Mouse (Mus musculus) lung, embryonic 14.5 days (tissue): ENCODE results near the gene Resf1. TPM values are rescaled to one million over a fixed set of nuclear protein-coding genes. Genes with fewer than 3 reads are reported as not detected.
"Not testable (repeated sequence)": the region's sequence is repeated elsewhere in the genome, so short reads cannot be mapped to it uniquely, and the experiment has no call there.

ENCODE experiments used
- ATAC-seq: fragments of 200-750 bp; cut with Nextera tagmentation; 2 replicates; pipeline ENCODE4 v1.8.0; 2017; ENCODE audit warnings: mild to moderate bottlenecking, moderate TSS enrichment, moderate library complexity; ENCODE audit not compliant: insufficient read depth
- DNase-seq: peaks from one replicate; pipeline ENCODE4 v3.0.0-alpha.2; 2015
- H3K27ac ChIP-seq: fragments of 300-500 bp; sonication (generic); 2 replicates; pipeline ENCODE4 v1.5.1; 2014; ENCODE audit warnings: low read depth, mild to moderate bottlenecking, moderate library complexity
- H3K27me3 ChIP-seq: fragments of 300-500 bp; sonication (generic); 2 replicates; pipeline ENCODE4 v1.6.1; 2014; ENCODE audit warnings: low read length, control low read depth; ENCODE audit not compliant: insufficient read depth
- H3K36me3 ChIP-seq: fragments of 300-500 bp; sonication (generic); 2 replicates; pipeline ENCODE4 v1.6.1; 2014; ENCODE audit warnings: control low read depth; ENCODE audit not compliant: insufficient read depth
- H3K4me1 ChIP-seq: fragments of 300-500 bp; sonication (generic); 2 replicates; pipeline ENCODE4 v1.6.1; 2014; ENCODE audit warnings: antibody characterized with exemption, control low read depth; ENCODE audit not compliant: insufficient read depth
- H3K4me2 ChIP-seq: fragments of 300-500 bp; sonication (generic); 2 replicates; pipeline ENCODE4 v1.6.1; 2014; ENCODE audit warnings: mild to moderate bottlenecking
- H3K4me3 ChIP-seq: fragments of 300-500 bp; sonication (generic); 2 replicates; pipeline ENCODE4 v1.5.1; 2014; ENCODE audit warnings: low read depth, low read length
- H3K9ac ChIP-seq: fragments of 300-500 bp; sonication (generic); 2 replicates; pipeline ENCODE4 v1.6.1; 2014
- H3K9me3 ChIP-seq: fragments of 300-500 bp; sonication (generic); 2 replicates; pipeline ENCODE4 v1.6.1; 2016; ENCODE audit warnings: low read depth, low read length, control low read depth
- CTCF ChIP-seq: IDR thresholded peaks from 2 replicates; pipeline ENCODE4 v1.5.1; 2016; ENCODE audit warnings: antibody characterized with exemption, low read depth
- WGBS: fragments of 180-500 bp; shearing (Covaris S2); extraction: QIAGEN DNeasy Blood & Tissue Kit; methylation state at CpG from one replicate; pipeline ENCODE4 v1.1.7; 2014; 5-methylcytosine and 5-hydroxymethylcytosine counted together
- polyA plus RNA-seq: library from polyadenylated mRNA; unstranded; fragments of >200 nt; fragmentation: Nextera tagmentation; extraction: Ambion mirVana; gene quantifications from 2 replicates; pipeline ENCODE4 v1.2.1, GENCODE M21; 2014

Gene Resf1
- polyA plus RNA-seq = 48.0 and 50.5 TPM in 2 replicates

- H3K27ac ChIP-seq = peak within 1 kb of the TSS; percentile 100
- ATAC-seq = peak; percentile 100
- peak within 1 kb of the TSS; percentile 85 for H3K9ac ChIP-seq
- H3K4me1 ChIP-seq = peaks cover 4% of the 10 kb centered on the region; the same call in 1 of the 2 replicates
- DNase-seq = peak; percentile 94
- peak within 1 kb of the TSS; percentile 75 for H3K4me3 ChIP-seq
- no peaks in the 10 kb centered on the region for H3K9me3 ChIP-seq
- no peaks in the 10 kb centered on the region for H3K27me3 ChIP-seq
- peak within 1 kb of the TSS; percentile 70 for H3K4me2 ChIP-seq
- 4% methylated on average over 61 of the region's 61 CpGs for WGBS
- TF ChIP-seq CTCF = no peak
- H3K36me3 ChIP-seq = peaks cover 17% of the 10 kb centered on the region
These were observed at the start of gene Resf1 for GRCm38 (mm10) chr6:149308956-149309932. TSS of gene Resf1 (plus strand) at chr6:149309414.

GRCm38 (mm10) chr6:149260801-149261239 lies 48.4 kb upstream of the Resf1 start:
- DNase-seq (no peak), ATAC-seq (no peak)

GRCm38 (mm10) chr6:149267951-149268350 lies 41.3 kb upstream of the Resf1 start:
- DNase-seq (no peak), ATAC-seq (no peak)
- Histone ChIP-seq H3K27me3 (no peaks in the 10 kb centered on the region), H3K9me3 (no peaks in the 10 kb centered on the region), H3K4me2 (no peak overlapping the region), H3K4me1 (no peaks in the 10 kb centered on the region), H3K9ac (no peak overlapping the region), H3K36me3 (no peaks in the 10 kb centered on the region), H3K4me3 (no peak overlapping the region), H3K27ac (no peak overlapping the region)
- no peak for TF ChIP-seq CTCF

More at GRCm38 (mm10) chr6:149260801-149261239, 48.4 kb upstream of the Resf1 start:
- H3K36me3 ChIP-seq = no peaks in the 10 kb centered on the region
- no peak overlapping the region for H3K4me3 ChIP-seq
- no peak overlapping the region for H3K4me2 ChIP-seq
- TF ChIP-seq CTCF = no peak
- no peaks in the 10 kb centered on the region for H3K27me3 ChIP-seq
- H3K4me1 ChIP-seq = no peaks in the 10 kb centered on the region
- no peak overlapping the region for H3K9ac ChIP-seq
- 0 out of 2 replicates have a peak, but pooled peaks cover 6% of the 10 kb centered on the region for H3K9me3 ChIP-seq
- WGBS = 64% methylated on average over 3 of the region's 3 CpGs
- H3K27ac ChIP-seq = no peak overlapping the region

GRCm38 (mm10) chr6:149278248-149278731 lies 30.9 kb upstream of the Resf1 start:
- Histone ChIP-seq H3K4me3 (no peak overlapping the region), H3K9ac (no peak overlapping the region), H3K4me1 (no peaks in the 10 kb centered on the region), H3K4me2 (no peak overlapping the region), H3K27ac (no peak overlapping the region), H3K9me3 (peaks cover 4% of the 10 kb centered on the region; the same call in 1 of the 2 replicates), H3K27me3 (no peaks in the 10 kb centered on the region), H3K36me3 (no peaks in the 10 kb centered on the region)
- no peak for ATAC-seq
- no peak for TF ChIP-seq CTCF
- DNase-seq = no peak
- WGBS = 25% methylated on average over 2 of the region's 2 CpGs

GRCm38 (mm10) chr6:149278866-149279265 lies 30.3 kb upstream of the Resf1 start:
- Histone ChIP-seq H3K27me3 (no peaks in the 10 kb centered on the region), H3K36me3 (no peaks in the 10 kb centered on the region), H3K9ac (no peak overlapping the region), H3K4me1 (no peaks in the 10 kb centered on the region), H3K27ac (no peak overlapping the region), H3K9me3 (peaks cover 4% of the 10 kb centered on the region; the same call in 1 of the 2 replicates), H3K4me2 (no peak overlapping the region), H3K4me3 (no peak overlapping the region)
- WGBS = 86% methylated on average over 1 of the region's 1 CpGs
- no peak for TF ChIP-seq CTCF
- ATAC-seq = no peak
- DNase-seq = no peak

- no peak overlapping the region for H3K9ac ChIP-seq
- no peaks in the 10 kb centered on the region for H3K27me3 ChIP-seq
- no peak overlapping the region for H3K27ac ChIP-seq
- ATAC-seq (no peak), DNase-seq (no peak)
- H3K4me1 ChIP-seq = no peaks in the 10 kb centered on the region
- no peak for TF ChIP-seq CTCF
- H3K9me3 ChIP-seq = peaks cover 4% of the 10 kb centered on the region; the same call in 1 of the 2 replicates
- no peak overlapping the region for H3K4me2 ChIP-seq
- H3K4me3 ChIP-seq = no peak overlapping the region
- H3K36me3 ChIP-seq = no peaks in the 10 kb centered on the region
These were observed 28.7 kb upstream of the Resf1 start for GRCm38 (mm10) chr6:149280511-149280910.

- H3K9me3 ChIP-seq, H3K36me3 ChIP-seq, ATAC-seq, DNase-seq, H3K4me2 ChIP-seq, H3K9ac ChIP-seq, H3K4me3 ChIP-seq, H3K4me1 ChIP-seq, H3K27me3 ChIP-seq, H3K27ac ChIP-seq: not testable (repeated sequence)
- 88% methylated on average over 9 of the region's 9 CpGs for WGBS
These were observed 21.0 kb upstream of the Resf1 start for GRCm38 (mm10) chr6:149288190-149288589.

GRCm38 (mm10) chr6:149303231-149303630 lies 6.0 kb upstream of the Resf1 start:
- not testable (repeated sequence) for H3K36me3 ChIP-seq, ATAC-seq, H3K27ac ChIP-seq, H3K9me3 ChIP-seq, H3K4me1 ChIP-seq, H3K4me2 ChIP-seq, H3K4me3 ChIP-seq, H3K9ac ChIP-seq, H3K27me3 ChIP-seq, DNase-seq
